Mouse (Mus musculus) neural tube, embryonic 10.5 days (tissue): Measurements from ENCODE around the gene Htra2.

Experiments used
- DNase-seq: peaks from one replicate; pipeline ENCODE4 v3.0.0-alpha.2; 2017; ENCODE audit warnings: low spot score; ENCODE audit errors: extremely low spot score

Htra2 gene

DNA sequence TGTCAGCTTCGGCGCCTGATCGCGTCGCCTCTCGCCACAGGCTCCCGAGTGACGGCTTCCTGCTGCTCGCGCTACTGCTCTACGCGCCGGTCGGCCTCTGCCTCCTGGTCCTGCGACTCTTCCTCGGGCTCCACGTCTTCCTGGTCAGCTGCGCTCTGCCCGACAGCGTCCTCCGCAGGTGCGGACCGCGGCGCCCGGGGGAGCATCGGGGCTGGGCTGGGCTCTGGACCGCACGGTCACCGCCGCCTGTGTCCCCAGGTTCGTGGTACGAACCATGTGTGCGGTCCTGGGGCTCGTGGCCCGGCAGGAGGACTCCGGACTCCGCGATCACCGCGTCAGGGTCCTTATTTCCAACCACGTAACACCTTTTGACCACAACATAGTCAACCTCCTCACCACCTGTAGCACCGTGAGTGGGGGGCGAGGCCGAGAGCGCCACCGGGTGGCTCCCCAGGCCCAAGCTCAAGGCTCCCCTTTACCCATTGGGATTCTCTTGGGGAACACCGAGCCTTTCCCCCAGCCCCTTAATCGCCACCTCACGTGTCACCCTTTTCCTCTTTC, at the start of gene Htra2:
Htra2 (minus strand) TSS at position 403 of the 561 bp plus-strand sequence.
- no peak for DNase-seq

DNA sequence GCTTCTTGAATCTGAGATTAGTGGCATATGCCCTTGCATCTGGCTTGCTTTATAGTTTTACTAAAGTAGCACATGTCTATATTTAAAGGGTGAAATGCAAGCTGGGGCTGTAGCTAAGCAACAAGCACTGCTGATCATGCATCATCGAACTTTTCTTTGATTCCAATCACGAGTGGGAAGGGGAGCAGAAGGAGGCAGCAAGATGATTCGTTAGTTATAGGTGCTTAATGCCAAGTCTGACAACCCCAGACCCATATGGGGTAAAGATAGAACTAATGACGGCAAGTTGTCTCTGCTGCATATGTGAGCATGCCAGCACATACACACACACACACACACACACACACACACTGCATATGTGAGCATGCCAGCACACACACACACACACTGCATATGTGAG, 49.1 kb upstream of the Htra2 start:
- no peak for DNase-seq

DNA sequence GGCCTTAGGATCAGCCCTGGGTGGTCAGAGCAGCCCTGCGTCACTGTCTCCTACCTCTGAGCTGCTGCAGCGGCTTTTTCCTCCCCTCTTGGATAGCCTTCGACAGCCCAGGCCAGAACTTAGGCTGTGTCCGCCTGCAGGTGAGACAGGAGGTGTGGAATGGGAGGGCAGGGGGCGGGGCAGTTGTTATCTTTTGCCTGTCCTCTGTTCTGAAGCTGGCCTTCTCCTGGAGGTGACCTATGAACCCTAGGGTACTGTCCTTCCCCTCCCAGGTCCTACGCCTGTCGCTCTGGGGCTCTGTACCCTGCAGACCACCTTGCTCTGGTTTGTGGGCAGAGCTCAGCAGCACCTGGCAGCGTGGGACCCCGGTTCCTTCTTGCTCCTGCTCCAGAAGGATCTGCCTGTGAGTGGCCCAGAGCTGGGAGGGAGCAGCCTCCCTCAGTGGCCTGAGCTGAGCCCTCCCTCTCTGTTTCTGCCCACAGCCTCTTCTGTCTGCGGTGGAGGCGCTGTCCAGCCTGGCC, 48.1 kb upstream of the Htra2 start:
- no peak for DNase-seq

DNA sequence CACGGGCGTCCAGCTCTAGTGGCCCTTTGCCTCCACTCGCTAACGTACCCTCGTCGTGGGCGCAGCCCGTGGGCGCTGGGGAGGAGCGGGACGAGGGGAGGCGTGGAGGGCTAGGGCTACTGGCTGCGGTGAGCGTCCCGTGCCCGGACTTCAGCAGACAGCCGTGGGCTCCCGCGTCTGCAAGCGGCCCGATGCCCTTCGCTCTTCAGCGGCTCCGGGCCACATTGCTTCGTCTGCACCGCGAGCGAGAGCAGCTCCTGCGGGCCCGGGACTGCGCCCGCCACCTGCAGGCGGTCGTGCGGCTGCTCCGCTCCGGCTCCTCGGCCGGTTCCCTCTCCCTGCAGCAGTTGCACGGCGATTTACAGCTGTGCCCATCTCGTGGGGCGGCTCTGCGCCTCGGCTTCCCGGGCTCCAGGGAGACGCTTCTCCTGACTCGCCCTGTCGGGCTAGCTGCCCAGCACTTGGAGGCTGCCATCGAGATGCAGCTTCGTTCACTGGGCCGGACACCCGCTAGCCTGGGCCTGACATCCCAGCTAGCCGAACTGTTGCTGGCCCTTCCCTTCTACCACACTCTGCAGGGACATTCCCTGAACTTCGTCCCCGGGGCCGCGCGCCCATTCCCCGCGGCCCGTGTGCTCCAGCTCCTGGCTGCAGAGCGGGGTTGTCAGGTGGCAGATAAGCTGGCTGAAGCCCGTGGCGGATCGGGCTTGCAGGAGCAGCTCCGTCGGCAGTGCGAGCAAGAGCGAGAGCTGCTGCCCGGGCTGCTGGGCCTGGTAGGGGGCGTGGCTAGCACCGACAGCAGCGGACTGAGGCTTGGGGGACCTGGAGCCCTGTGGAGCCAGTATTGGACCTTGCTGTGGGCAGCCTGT, 46.8 kb upstream of the Htra2 start:
- DNase-seq = peak; percentile 76

GRCm38 (mm10) chr6:83101316-83101687, 46.2 kb upstream of the Htra2 start, which contains the start of the genes Ccdc142 and Gm42688:
Gene Ccdc142 (plus strand): TSS chr6:83101601.
Gene Gm42688 (plus strand): TSS chr6:83101617.
- DNase-seq = no peak

DNA sequence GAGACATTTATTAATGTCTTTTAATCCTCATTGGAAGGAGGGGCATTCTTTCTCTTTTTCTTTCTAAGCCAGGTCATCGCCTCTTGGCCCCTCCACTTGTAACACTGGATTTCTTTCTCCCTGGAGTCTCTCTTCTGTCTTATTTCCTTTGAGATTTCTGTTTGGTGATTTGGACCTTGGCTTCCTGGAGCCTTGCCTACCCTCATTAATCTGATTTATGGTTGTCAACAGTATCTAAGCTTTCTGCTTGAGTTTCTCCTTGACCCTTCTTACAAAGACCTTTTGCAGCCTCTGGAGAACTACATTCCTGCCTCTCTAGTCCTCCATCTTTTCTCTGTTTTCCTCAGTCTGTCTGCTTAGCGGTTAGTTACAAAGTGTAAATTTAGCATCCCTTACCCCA, 43.3 kb upstream of the Htra2 start:
- DNase-seq = no peak

DNA sequence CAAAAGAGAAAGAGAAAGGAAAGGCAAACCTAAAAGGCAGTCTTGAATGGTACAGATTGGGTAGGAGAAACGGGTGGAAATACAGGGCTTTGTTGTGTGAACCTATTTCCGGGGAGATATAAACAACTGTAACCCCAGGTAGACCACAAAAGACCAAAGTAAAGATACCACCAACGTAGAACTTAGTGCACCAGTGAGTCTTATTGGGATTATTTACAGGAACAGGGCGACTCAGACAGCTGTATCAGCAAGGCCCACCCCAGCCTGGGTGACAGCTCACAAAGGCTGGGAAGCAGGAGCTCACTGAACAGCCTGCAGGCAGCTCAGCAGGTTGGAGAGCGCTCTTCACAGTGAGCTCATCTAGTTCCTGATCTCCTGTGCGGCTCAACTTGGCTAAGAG, 40.9 kb upstream of the Htra2 start:
- no peak for DNase-seq

DNA sequence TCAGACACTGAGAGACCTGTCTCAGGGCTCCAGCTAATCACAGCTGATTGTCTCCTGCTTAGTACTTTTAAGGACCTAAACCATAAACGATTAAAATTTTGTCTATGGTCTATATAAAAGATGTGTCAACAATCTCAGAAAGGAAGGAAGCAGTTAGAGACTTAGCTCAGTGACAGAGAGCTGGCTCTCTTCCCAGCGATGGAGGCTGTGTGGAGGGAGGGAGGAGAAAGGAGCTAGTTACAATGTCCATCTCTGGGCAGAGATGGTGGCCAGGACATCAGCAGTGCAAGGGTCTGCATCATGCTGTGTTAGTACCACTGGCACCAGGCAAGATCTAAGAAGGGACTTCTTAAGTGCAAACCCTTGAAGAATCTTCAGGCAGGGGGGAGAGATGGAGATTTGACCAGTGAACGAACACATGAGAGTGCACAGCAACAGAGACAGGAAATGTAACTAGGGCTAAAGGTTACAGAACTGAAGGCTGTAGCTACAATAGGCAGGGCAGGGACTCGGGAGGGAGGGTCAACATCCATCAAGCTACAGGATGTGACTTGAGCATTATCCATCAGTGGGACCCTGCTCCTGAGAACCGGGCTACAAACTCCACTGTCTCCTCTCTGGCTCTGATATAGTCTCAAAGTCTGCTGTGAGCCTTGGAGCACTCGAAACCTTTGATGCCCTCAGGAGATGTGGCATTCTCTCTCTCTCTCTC, 37.5 kb upstream of the Htra2 start:
- no peak for DNase-seq

DNA sequence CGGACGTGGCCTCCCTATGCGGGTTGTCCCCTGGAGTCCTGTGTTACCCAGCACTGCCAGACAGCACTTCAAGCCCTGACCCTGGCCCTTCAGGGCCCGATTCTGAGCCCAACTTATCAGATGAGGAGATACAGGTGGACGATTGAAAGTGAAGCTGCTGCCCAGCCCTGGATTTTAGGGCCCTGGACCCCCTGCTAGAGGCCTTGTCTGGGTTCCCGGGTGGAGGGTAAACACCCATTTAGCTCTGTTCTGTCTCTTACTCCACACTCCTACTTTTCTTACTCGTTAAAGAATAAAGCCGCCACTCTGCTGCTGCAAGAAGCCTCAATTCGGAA, 32.8 kb upstream of the Htra2 start:
- no peak for DNase-seq

DNA sequence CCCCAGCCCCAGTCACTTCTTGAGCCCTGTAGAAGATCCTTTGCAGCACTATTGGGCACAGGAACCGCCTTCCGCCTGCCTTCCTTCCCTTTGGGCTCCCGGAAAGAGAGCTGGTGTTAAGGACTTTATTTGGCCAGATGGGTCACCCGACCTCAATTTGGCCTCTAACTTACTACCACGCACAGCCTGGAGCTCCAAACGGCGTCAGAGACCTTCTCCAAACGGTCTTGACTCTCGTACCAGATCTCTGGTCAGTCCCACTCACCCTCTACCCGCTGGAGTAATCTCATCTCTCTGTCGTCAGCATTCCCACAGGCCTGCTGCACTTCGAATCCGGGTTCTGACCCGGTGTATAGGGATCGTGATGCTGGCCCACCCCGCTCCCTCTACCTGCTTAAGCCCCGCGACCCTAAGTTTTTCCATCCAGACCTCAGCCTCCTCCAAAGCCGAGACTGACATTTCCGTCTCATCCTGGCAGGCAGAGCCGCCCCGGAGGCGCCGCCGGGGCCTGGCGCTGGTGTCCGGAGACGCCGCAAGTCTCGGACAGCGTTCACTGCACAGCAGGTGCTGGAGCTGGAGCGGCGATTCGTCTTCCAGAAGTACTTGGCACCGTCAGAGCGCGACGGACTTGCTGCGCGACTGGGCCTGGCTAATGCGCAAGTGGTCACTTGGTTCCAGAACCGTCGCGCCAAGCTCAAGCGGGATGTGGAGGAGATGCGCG, 32.3 kb upstream of the Htra2 start:
- peak; percentile 63 for DNase-seq

- peak; percentile 49 for DNase-seq
Observed at GRCm38 (mm10) chr6:83086121-83087035, 31.3 kb upstream of the Htra2 start, which contains the start of gene Lbx2. Gene Lbx2 (plus strand): TSS chr6:83086367.

DNA sequence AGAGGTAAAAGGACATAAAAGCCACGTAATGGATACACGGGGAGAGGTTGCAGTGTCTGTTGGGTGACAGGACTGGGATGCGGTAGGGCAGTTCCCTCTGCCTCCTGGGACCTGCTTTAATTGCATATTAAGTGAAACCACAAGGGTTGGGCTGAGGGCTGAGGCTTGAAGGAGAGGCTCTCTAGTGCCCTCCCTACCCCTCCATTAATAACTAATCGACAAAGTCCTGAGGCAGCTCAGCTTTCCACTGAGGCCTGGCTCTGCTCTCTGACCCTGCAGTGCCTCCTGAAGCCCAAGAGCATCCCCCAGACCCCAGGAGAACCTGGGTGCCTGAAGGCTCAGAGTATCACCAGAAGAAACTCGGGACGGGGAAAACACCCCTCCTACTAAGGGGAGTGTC, 29.4 kb upstream of the Htra2 start:
- DNase-seq = no peak

DNA sequence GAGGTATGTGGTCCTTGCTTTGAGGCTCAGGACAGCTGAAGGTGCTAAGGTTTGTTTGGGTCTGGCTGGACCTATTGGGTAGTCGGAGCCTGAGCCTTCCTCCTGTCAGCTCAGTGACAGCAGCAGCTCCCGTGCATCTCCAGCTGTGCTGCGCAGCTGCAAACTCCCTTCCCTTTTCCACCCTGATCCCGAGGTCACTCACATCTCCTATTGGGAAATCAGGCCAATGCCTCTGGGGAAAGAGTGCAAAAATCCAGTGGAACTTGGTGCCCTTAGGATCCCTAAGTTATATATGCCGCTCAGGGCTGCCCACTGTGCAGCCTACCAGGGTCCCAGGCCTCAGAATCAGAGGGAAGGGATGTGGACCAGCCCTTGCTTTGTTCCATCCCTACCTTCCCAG, 28.4 kb upstream of the Htra2 start:
- no peak for DNase-seq

DNA sequence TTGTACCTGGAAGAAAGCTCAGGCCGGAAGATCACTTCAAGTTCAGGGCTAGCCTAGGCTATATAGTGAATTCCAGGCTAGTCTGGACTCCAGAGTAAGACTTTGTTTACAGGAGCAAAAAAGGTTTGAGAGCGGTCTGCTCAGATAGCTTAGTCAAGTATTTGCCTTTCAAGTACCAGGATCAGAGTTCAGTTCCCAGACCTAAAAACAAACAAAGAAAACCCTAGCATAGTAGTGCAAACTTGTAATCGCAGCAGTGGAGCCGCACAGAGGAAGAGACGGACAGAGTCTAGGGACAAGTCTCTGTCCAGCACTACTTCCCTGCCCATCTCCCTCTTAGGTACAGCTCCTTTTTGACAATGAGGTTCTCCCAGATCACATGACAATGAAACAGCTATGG, 25.1 kb upstream of the Htra2 start:
- no peak for DNase-seq

GRCm38 (mm10) chr6:83078324-83078858, 23.3 kb upstream of the Htra2 start:
- DNase-seq = peak; percentile 100

GRCm38 (mm10) chr6:83077630-83078323, 22.7 kb upstream of the Htra2 start, which contains the start of gene Pcgf1:
Gene Pcgf1 (plus strand): TSS chr6:83077869.
- DNase-seq = no peak

GRCm38 (mm10) chr6:83074979-83075378, 19.9 kb upstream of the Htra2 start:
- no peak for DNase-seq

GRCm38 (mm10) chr6:83071220-83071619, 16.1 kb upstream of the Htra2 start:
- no peak for DNase-seq
